Mouse (Mus musculus): ENCODE measurements around the gene Sipa1l3.

DNA sequence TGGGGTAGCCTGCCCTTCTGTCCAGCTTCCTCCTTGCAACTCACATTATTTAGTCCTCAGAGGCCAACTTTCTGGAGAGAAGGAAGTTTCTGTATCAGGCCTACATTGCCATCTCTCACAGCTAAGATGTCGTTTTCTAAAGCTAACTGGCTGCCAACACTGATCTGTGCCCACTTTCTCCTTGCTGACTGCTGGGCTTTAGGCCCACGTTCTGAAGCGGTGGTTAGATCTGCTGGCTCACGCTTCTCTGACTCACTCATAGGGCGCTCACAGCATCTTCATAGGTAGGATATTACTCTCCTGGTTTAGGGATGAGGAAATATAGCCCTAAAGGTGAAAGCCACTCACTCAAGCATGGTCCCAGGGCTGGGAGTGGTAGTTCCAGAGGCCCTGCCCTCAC, 56.3 kb downstream of the Sipa1l3 start:
- TF ChIP-seq CTCF (IDR thresholded peaks at IDR 0.05) = no peak
- TF ChIP-seq POLR2A (IDR thresholded peaks at IDR 0.05; ENCODE audit: insufficient read depth, low read depth, low read length) = no peak
- no peak for TF ChIP-seq EP300 (IDR thresholded peaks at IDR 0.05; ENCODE audit: insufficient read depth, low read depth, low read length)

Measured in heart, adult 2 months (tissue).